Mouse (Mus musculus): ENCODE data around the gene Rnft2. TPM values are rescaled to one million over a fixed set of nuclear protein-coding genes. Genes with fewer than 3 reads are reported as not detected.

Gene Rnft2
- 2.6 and 3.9 TPM in 2 replicates for polyA plus RNA-seq (2014; fragmentation: Nextera tagmentation; extraction: Ambion mirVana)

- Histone ChIP-seq H3K9ac (replicated peaks; ENCODE audit: low read depth, low read length) (peak within 1 kb of the TSS; percentile 53), H3K36me3 (ENCODE audit: control insufficient read depth, insufficient read depth, low read length) (peaks cover 3% of the 10 kb centered on the region), H3K4me2 (replicated peaks; ENCODE audit: low read depth, low read length) (peak within 1 kb of the TSS; percentile 89), H3K27ac (ENCODE audit: low read length) (peak within 1 kb of the TSS; percentile 52; the same call in 1 of the 2 replicates), H3K9me3 (ENCODE audit: control insufficient read depth, low read depth, low read length) (no peaks in the 10 kb centered on the region), H3K4me3 (ENCODE audit: low read depth, low read length) (peak within 1 kb of the TSS; percentile 71), H3K4me1 (ENCODE audit: control insufficient read depth, insufficient read depth, low read length) (peaks cover 12% of the 10 kb centered on the region), H3K27me3 (ENCODE audit: control insufficient read depth, insufficient read depth, low read length) (no peaks in the 10 kb centered on the region)
- WGBS: 1% methylated on average over 68 of the region's 68 CpGs
- peak; percentile 100 for ATAC-seq (ENCODE audit: insufficient number of reproducible peaks, insufficient read depth, low FRiP score, low read depth)
These were observed at the start of gene Rnft2, which contains the start of gene 2410131K14Rik for GRCm38 (mm10) chr5:118244606-118245443. Gene Rnft2 (minus strand): TSS chr5:118245116. Gene 2410131K14Rik (plus strand): TSS chr5:118245227.

GRCm38 (mm10) chr5:118294086-118294864 lies 49.4 kb upstream of the Rnft2 start:
- no peaks in the 10 kb centered on the region for H3K27me3 ChIP-seq (ENCODE audit: control insufficient read depth, insufficient read depth, low read length)
- peaks cover 16% of the 10 kb centered on the region; the same call in 1 of the 2 replicates for H3K4me1 ChIP-seq (ENCODE audit: control insufficient read depth, insufficient read depth, low read length)
- H3K9ac ChIP-seq (replicated peaks; ENCODE audit: low read depth, low read length): no peak overlapping the region
- H3K9me3 ChIP-seq (ENCODE audit: control insufficient read depth, low read depth, low read length): no peaks in the 10 kb centered on the region
- peak overlapping the region; percentile 19 for H3K4me2 ChIP-seq (replicated peaks; ENCODE audit: low read depth, low read length)
- no peaks in the 10 kb centered on the region for H3K36me3 ChIP-seq (ENCODE audit: control insufficient read depth, insufficient read depth, low read length)
- H3K4me3 ChIP-seq (ENCODE audit: low read depth, low read length): no peak overlapping the region
- WGBS: 25% methylated on average over 23 of the region's 23 CpGs
- peak; percentile 84 for ATAC-seq (ENCODE audit: insufficient number of reproducible peaks, insufficient read depth, low FRiP score, low read depth)
- H3K27ac ChIP-seq (ENCODE audit: low read length): peak overlapping the region; percentile 81

- H3K4me1 ChIP-seq (ENCODE audit: control insufficient read depth, insufficient read depth, low read length): peaks cover 13% of the 10 kb centered on the region; the same call in 1 of the 2 replicates
- H3K36me3 ChIP-seq (ENCODE audit: control insufficient read depth, insufficient read depth, low read length): no peaks in the 10 kb centered on the region
- WGBS: 44% methylated on average over 4 of the region's 4 CpGs
- no peak overlapping the region for H3K9ac ChIP-seq (replicated peaks; ENCODE audit: low read depth, low read length)
- H3K9me3 ChIP-seq (ENCODE audit: control insufficient read depth, low read depth, low read length): no peaks in the 10 kb centered on the region
- no peak for ATAC-seq (ENCODE audit: insufficient number of reproducible peaks, insufficient read depth, low FRiP score, low read depth)
- H3K4me2 ChIP-seq (replicated peaks; ENCODE audit: low read depth, low read length): no peak overlapping the region
- no peak overlapping the region for H3K27ac ChIP-seq (ENCODE audit: low read length)
- no peaks in the 10 kb centered on the region for H3K27me3 ChIP-seq (ENCODE audit: control insufficient read depth, insufficient read depth, low read length)
- no peak overlapping the region for H3K4me3 ChIP-seq (ENCODE audit: low read depth, low read length)
These were observed 47.6 kb upstream of the Rnft2 start for GRCm38 (mm10) chr5:118292476-118292875.

- no peak for ATAC-seq (ENCODE audit: insufficient number of reproducible peaks, insufficient read depth, low FRiP score, low read depth)
These were observed 46.5 kb upstream of the Rnft2 start for GRCm38 (mm10) chr5:118291453-118291852.

GRCm38 (mm10) chr5:118277741-118278495 lies 33.0 kb upstream of the Rnft2 start:
- no peak overlapping the region for H3K4me3 ChIP-seq (ENCODE audit: low read depth, low read length)
- peaks cover 2% of the 10 kb centered on the region; the same call in 1 of the 2 replicates for H3K4me1 ChIP-seq (ENCODE audit: control insufficient read depth, insufficient read depth, low read length)
- no peaks in the 10 kb centered on the region for H3K27me3 ChIP-seq (ENCODE audit: control insufficient read depth, insufficient read depth, low read length)
- no peak overlapping the region for H3K9ac ChIP-seq (replicated peaks; ENCODE audit: low read depth, low read length)
- no peaks in the 10 kb centered on the region for H3K9me3 ChIP-seq (ENCODE audit: control insufficient read depth, low read depth, low read length)
- no peak overlapping the region for H3K4me2 ChIP-seq (replicated peaks; ENCODE audit: low read depth, low read length)
- no peaks in the 10 kb centered on the region for H3K36me3 ChIP-seq (ENCODE audit: control insufficient read depth, insufficient read depth, low read length)
- no peak overlapping the region for H3K27ac ChIP-seq (ENCODE audit: low read length)
- no peak for ATAC-seq (ENCODE audit: insufficient number of reproducible peaks, insufficient read depth, low FRiP score, low read depth)
- 83% methylated on average over 18 of the region's 18 CpGs for WGBS

More at GRCm38 (mm10) chr5:118291453-118291852, 46.5 kb upstream of the Rnft2 start:
- Histone ChIP-seq H3K4me3 (ENCODE audit: low read depth, low read length) (no peak overlapping the region), H3K27ac (ENCODE audit: low read length) (no peak overlapping the region), H3K27me3 (ENCODE audit: control insufficient read depth, insufficient read depth, low read length) (no peaks in the 10 kb centered on the region), H3K36me3 (ENCODE audit: control insufficient read depth, insufficient read depth, low read length) (no peaks in the 10 kb centered on the region), H3K9me3 (ENCODE audit: control insufficient read depth, low read depth, low read length) (no peaks in the 10 kb centered on the region), H3K4me1 (ENCODE audit: control insufficient read depth, insufficient read depth, low read length) (peaks cover 8% of the 10 kb centered on the region; the same call in 1 of the 2 replicates), H3K9ac (replicated peaks; ENCODE audit: low read depth, low read length) (no peak overlapping the region), H3K4me2 (replicated peaks; ENCODE audit: low read depth, low read length) (no peak overlapping the region)
- WGBS: 87% methylated on average over 4 of the region's 4 CpGs

- no peak overlapping the region for H3K4me2 ChIP-seq (replicated peaks; ENCODE audit: low read depth, low read length)
- H3K9me3 ChIP-seq (ENCODE audit: control insufficient read depth, low read depth, low read length): no peaks in the 10 kb centered on the region
- H3K36me3 ChIP-seq (ENCODE audit: control insufficient read depth, insufficient read depth, low read length): no peaks in the 10 kb centered on the region
- 0 out of 2 replicates have a peak, but pooled peaks cover 6% of the 10 kb centered on the region for H3K27me3 ChIP-seq (ENCODE audit: control insufficient read depth, insufficient read depth, low read length)
- no peak overlapping the region for H3K27ac ChIP-seq (ENCODE audit: low read length)
- WGBS: 34% methylated on average over 8 of the region's 8 CpGs
- peaks cover 2% of the 10 kb centered on the region; the same call in 1 of the 2 replicates for H3K4me1 ChIP-seq (ENCODE audit: control insufficient read depth, insufficient read depth, low read length)
- no peak overlapping the region for H3K4me3 ChIP-seq (ENCODE audit: low read depth, low read length)
- ATAC-seq (ENCODE audit: insufficient number of reproducible peaks, insufficient read depth, low FRiP score, low read depth): no peak
- no peak overlapping the region for H3K9ac ChIP-seq (replicated peaks; ENCODE audit: low read depth, low read length)
These were observed 31.8 kb upstream of the Rnft2 start for GRCm38 (mm10) chr5:118276711-118277110.

- WGBS: 59% methylated on average over 7 of the region's 7 CpGs
- no peak for ATAC-seq (ENCODE audit: insufficient number of reproducible peaks, insufficient read depth, low FRiP score, low read depth)
- Histone ChIP-seq H3K36me3 (ENCODE audit: control insufficient read depth, insufficient read depth, low read length) (no peaks in the 10 kb centered on the region), H3K4me2 (replicated peaks; ENCODE audit: low read depth, low read length) (no peak overlapping the region), H3K27ac (ENCODE audit: low read length) (no peak overlapping the region), H3K4me3 (ENCODE audit: low read depth, low read length) (no peak overlapping the region), H3K9ac (replicated peaks; ENCODE audit: low read depth, low read length) (no peak overlapping the region), H3K4me1 (ENCODE audit: control insufficient read depth, insufficient read depth, low read length) (peaks cover 2% of the 10 kb centered on the region; the same call in 1 of the 2 replicates), H3K9me3 (ENCODE audit: control insufficient read depth, low read depth, low read length) (no peaks in the 10 kb centered on the region), H3K27me3 (ENCODE audit: control insufficient read depth, insufficient read depth, low read length) (0 out of 2 replicates have a peak, but pooled peaks cover 6% of the 10 kb centered on the region)
These were observed 31.4 kb upstream of the Rnft2 start for GRCm38 (mm10) chr5:118276281-118276680.

Data from stomach, embryonic 14.5 days (tissue).